Mouse (Mus musculus): Measurements from ENCODE around the gene Ccdc189. TPM values are rescaled to one million over a fixed set of nuclear protein-coding genes. Genes with fewer than 3 reads are reported as not detected.
A peak's percentile ranks its signal among the peaks of the same experiment; 100 is the strongest.

Ccdc189 gene
- total RNA-seq, 2 experiments from 2014 or later: 1.7 to 2.4 TPM

GRCm38 (mm10) chr7:127541671-127542070 lies 46.7 kb downstream of the Ccdc189 start:
- no peak overlapping the region for H3K27ac ChIP-seq
- peak; percentile 28 for DNase-seq
- intact Hi-C loops (cut with DNase I): no loop called here
- TF ChIP-seq CTCF (IDR thresholded peaks at IDR 0.05): no peak
- no peak overlapping the region for H3K4me3 ChIP-seq

Other genes starting within 250 kb of the Ccdc189 start
- gene Zfp768, start 243.0 kb downstream of the Ccdc189 start, total RNA-seq (2021): 10 to 100 TPM; 35.2 to 38.9 TPM
- gene Zfp747, start 212.5 kb downstream of the Ccdc189 start, total RNA-seq (2021): 1 to 10 TPM; 3.7 to 3.8 TPM
- 1 to 10 TPM; 1.6 to 2.4 TPM for gene 9130019O22Rik, start 201.4 kb downstream of the Ccdc189 start, total RNA-seq (2021)
- gene E430018J23Rik, start 195.0 kb downstream of the Ccdc189 start, total RNA-seq (2021): 1 to 10 TPM; 1.2 to 1.3 TPM
- 1 to 10 TPM; 1.7 to 2.5 TPM for gene Zfp764, start 181.8 kb downstream of the Ccdc189 start, total RNA-seq (2021)
- 1 to 10 TPM; 1.5 to 2.1 TPM for gene Zfp688, start 166.5 kb downstream of the Ccdc189 start, total RNA-seq (2021)
- gene Zfp689, start 139.4 kb downstream of the Ccdc189 start, total RNA-seq (2021): 1 to 10 TPM in 1 of 2 experiments, under 1 TPM in 1; 0.71 to 1.3 TPM
- gene Prr14, start 129.0 kb downstream of the Ccdc189 start, total RNA-seq (2021): 10 to 100 TPM; 19.3 to 20.9 TPM
- gene Fbrs, start 109.4 kb downstream of the Ccdc189 start, total RNA-seq (2021): 10 to 100 TPM; 24.1 to 24.7 TPM
- gene Srcap, start 76.6 kb downstream of the Ccdc189 start, total RNA-seq (2021): 10 to 100 TPM; 47.5 to 50.4 TPM
- 1 to 10 TPM; 5.3 to 5.5 TPM for gene Gm42715, start 69.0 kb downstream of the Ccdc189 start, total RNA-seq (2021)
- not detected for gene Tmem265, start 27.2 kb downstream of the Ccdc189 start, total RNA-seq (2021)
- 10 to 100 TPM in 1 of 2 experiments, 1 to 10 TPM in 1; 8.3 to 10.8 TPM for gene Phkg2, start 15.3 kb downstream of the Ccdc189 start, total RNA-seq (2021)
- 10 to 100 TPM; 33.3 to 34.6 TPM for gene Rnf40, start 172 bp upstream of the Ccdc189 start, total RNA-seq (2021)
- gene Zfp629, start 27.2 kb upstream of the Ccdc189 start, total RNA-seq (2021): 1 to 10 TPM; 9.3 TPM
- gene Bcl7c, start 120.3 kb upstream of the Ccdc189 start, total RNA-seq (2021): 10 to 100 TPM; 26.7 to 32.9 TPM
- gene Ctf1, start 124.1 kb upstream of the Ccdc189 start, total RNA-seq (2021): 10 to 100 TPM; 16.8 to 18.1 TPM
- gene Ctf2, start 143.6 kb upstream of the Ccdc189 start, total RNA-seq (2021): not detected
- gene Fbxl19, start 155.9 kb upstream of the Ccdc189 start, total RNA-seq (2021): 1 to 10 TPM; 1.2 to 2.0 TPM
- 10 to 100 TPM; 10.1 to 11.7 TPM for gene Orai3, start 181.2 kb upstream of the Ccdc189 start, total RNA-seq (2021)
- 10 to 100 TPM; 15.3 to 20.8 TPM for gene Setd1a, start 188.1 kb upstream of the Ccdc189 start, total RNA-seq (2021)
- 1 to 10 TPM; 1.9 to 2.1 TPM for gene Gm49388, start 197.0 kb upstream of the Ccdc189 start, total RNA-seq (2021)
- 1 to 10 TPM; 4.7 to 6.2 TPM for gene Hsd3b7, start 212.0 kb upstream of the Ccdc189 start, total RNA-seq (2021)
- 10 to 100 TPM; 55.4 to 59.0 TPM for gene Stx4a, start 235.7 kb upstream of the Ccdc189 start, total RNA-seq (2021)
- 1 to 10 TPM; 1.0 TPM for gene Stx1b, start 236.0 kb upstream of the Ccdc189 start, total RNA-seq (2021)